Mouse (Mus musculus) left cerebral cortex, postnatal 4 days (tissue): ENCODE measurements around the gene F830045P16Rik. TPM values are rescaled to one million over a fixed set of nuclear protein-coding genes. Genes with fewer than 3 reads are reported as not detected.

ENCODE experiments used
- DNase-seq: peaks from one replicate; pipeline ENCODE4 v3.0.0-alpha.2; 2022
- intact Hi-C: fragments of 180-260 bp; cut with DNase I; formaldehyde crosslinking; loops from one replicate; pipeline ENCODE4 v1.15.1; 2025
- total RNA-seq, 2 experiments: library from RNA; stranded (reverse); gene quantifications; 2 replicates each; pipeline ENCODE4 v1.2.3; 2021

The F830045P16Rik gene
- total RNA-seq: under 1 TPM in 1 of 2 experiments, not detected in 1; 0.18 TPM

GRCm38 (mm10) chr2:129536377-129536776 lies at the start of gene F830045P16Rik:
Gene F830045P16Rik (minus strand): TSS chr2:129536602.
- intact Hi-C loops: no loop called here
- DNase-seq: no peak

DNA sequence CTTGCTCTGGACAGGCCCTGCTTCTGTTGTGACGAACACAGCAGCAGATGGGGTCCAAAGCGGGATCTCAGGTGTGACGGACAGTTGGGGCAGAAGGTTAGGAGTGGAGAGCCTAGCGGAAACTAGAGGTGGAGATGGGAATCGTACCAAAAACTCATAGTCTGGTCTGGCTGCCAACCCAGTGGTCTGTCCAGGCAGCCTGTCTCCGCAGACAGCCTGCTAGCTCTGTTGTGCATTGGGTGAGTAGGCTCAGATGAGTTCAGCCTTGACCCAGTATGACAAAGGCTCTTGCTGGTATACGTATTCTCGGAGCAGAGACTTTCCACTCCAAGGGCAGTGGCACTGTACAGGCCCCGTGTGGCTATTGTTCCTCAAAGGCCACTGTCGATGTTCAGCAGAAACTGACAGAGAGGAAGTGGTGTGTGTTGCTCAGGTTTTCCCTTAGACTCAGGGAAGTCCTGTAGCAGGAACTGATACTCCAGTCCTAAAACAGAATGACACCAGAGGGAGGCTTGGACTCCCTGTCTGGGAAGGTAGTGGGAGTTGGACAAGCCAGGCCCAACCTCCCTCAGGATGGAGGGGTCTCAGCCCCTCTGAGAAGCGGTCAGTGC lies 49.6 kb upstream of the F830045P16Rik start:
- DNase-seq: no peak
- intact Hi-C loops: no loop called here

DNA sequence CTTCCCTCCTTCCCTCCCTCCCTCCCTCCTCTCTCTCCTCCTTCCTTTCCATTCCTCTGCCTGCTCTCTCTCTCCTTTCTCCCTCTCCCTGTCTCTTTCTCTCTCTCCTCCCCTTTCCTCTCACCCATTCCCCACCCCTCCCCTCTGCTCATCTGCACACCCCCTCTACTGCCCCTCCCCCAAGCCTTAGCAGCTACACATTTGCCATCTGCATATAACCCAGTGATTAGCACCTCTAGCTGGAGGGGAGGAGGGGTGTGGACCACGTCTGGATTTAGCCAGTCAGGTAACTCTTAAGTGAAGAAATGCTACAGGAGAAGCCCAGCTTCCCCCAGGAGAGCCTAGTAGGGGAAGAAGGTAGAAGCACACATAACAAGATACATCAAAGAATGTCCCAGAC lies 48.5 kb upstream of the F830045P16Rik start:
- intact Hi-C loops: no loop called here
- DNase-seq: no peak

DNA sequence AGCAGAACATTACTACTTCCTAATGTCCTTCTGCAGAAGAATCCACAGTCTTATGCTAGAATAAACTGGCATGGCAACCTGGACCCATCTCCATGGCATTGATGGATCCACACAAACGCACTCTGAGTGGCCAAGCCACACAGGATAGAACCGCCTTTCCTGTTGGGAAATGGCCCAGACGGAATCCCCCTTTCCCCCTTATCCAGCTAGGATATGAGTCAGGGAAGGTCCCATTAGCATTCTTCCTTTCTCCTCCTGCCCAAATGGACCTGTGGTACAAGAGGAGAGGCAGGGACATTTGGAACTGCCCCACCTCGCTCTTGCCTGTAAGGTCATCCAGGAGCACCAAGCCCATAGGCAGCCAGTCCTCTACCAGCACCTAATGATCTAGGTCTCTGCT lies 45.9 kb upstream of the F830045P16Rik start:
- DNase-seq: no peak
- intact Hi-C loops: no loop called here

- intact Hi-C loops: no loop called here
- no peak for DNase-seq
Observed at GRCm38 (mm10) chr2:129581826-129582225, 45.4 kb upstream of the F830045P16Rik start.

DNA sequence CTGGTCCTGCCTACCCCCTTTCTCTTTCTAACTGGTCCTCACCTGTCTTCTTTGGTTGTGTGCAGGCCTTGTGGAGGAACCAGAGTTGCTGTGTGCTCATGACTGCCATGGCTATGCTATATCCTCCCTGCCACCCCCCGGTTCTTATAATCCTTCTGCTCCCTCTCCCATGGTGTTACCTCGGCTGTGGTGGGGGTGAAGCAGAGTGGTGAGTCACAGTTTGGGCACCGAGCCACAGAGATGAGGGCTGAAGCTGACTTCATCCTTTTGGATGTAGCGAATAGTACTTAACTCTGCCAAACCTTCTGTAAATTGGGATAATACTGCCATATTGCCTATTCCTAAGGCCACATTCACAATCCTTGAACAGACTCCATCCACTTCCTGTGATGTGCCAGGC lies 44.3 kb upstream of the F830045P16Rik start:
- intact Hi-C loops: no loop called here
- DNase-seq: no peak

DNA sequence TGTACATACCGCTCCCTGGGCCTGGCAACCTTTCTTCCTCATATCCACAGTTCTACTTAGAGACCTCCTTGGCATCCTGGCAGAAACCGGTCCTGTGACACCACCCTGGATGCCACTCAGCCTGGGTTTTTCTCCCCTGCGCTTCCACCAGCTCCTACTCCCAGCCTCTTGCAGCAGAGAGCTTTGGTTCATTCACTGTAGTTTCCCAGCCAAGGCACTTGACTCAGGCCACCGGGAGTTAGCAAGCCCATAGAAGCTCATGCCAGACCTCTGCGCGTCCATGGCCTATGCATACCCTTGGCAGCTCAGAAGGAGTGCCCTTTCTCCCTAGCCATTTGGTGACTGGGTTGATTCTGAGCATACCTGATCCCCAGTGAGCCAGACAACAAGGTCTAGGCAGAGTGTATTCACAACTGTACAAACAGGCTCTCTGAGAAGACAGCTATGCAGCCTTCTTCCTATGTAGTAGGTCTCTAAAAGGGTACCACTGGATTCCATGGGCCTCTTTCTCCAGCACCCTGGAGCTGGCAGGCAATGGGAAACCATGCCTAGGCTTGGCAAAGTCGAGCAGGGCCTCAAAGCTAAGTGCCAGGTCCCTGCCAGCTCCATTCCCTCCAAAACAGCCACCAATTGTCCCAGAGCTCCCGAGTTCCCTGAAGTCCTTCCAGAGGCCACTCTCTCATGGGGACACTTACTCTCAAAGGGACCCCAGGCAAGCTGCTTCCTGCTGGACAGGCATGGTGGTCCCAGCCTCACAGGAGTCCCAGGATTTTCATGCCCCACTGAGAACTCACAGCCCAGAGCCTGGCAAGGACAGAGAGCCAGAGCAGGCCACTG lies 40.4 kb upstream of the F830045P16Rik start:
- intact Hi-C loops: no loop called here
- peak; percentile 57 for DNase-seq

DNA sequence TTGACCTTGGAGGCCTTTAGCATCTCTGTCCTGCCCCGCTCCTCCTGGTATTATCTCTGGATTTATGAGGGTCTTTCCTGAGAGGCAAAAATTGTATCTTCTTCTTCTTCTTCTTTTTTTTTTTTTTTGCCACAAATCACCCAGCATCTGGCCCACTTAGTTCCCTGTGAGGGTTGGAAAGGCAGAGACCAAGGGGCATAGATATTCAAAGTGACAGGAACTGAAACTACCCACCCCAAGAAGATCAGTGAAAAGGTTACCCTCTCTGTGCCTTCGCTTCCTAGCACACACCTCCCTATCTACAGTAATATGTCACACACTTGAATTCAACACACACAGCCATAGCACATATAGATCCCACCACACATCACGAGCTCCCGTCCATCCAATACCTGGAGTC lies 38.7 kb upstream of the F830045P16Rik start:
- DNase-seq: no peak
- intact Hi-C loops: no loop called here

DNA sequence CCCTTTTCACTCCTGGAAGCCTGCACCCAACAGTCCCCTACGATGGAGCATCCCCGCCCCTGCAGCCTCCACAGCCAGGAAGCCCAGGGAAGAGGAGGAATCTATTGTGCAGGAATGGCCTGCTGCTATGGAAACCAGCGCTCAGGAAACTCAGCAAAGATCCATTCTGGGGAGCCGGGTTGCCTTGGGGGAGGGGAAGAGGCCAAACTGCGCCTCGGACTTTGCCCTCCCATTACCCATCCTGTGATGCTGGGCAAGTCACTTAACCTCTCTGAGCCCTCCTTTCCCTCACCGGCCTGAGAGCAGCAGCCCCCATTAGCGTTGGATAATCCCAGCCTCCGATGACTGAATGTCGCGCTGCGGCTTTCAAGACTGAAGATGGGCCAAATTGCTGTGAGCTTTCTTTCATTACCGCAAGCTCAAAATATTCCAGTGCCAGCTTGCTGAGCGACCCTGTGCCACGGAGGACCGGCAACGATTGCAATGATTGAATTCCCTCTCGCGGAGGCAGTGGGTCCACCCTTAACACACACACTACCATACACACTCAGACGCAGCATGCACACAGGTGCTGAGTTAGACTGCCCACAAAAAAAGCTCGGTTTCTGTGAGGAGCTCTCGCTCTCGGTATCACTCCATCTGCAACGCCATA lies 38.1 kb upstream of the F830045P16Rik start:
- DNase-seq: peak; percentile 24
- intact Hi-C loops: no loop called here

GRCm38 (mm10) chr2:129573701-129574273 lies 37.4 kb upstream of the F830045P16Rik start:
- DNase-seq: no peak
- intact Hi-C loops: no loop called here

DNA sequence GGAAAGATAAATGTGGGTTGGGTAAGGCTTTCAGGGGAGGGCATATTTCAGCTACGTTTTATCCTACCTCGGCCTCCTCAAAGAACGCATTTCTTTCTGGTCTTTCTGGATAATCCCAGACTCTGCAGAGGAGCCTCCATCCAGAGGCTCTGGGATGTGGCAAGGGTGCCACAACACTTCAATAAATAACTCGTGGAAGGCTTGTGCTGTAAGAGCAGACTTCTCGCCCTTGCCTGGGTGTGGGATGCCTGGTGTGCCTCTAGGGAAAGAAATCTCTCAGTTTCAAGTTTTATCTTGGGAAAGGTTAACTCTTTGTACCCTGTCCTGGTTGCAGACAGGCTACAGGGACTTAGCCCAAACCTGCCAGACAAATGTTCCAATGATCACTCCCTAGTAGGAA lies 33.2 kb upstream of the F830045P16Rik start:
- DNase-seq: no peak
- intact Hi-C loops: no loop called here

DNA sequence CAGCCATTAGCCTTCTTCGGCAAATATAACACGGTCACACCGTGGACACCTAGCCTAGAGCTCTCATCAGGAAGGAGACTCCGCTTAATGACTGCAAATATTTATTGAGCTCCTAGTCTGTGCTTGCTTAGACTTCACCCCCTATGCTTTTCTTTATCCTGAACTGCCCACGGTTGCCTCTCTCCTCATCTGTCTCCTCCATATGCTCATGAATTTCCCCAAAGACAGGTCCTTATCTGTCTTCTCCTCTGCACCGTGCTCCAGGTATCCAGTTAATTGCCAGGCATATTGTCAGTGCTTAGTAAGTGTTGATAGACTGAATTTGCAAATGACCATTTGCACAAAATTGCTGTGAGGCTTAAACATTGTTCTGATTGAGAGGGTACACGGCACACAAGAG lies 32.7 kb upstream of the F830045P16Rik start:
- no peak for DNase-seq
- intact Hi-C loops: no loop called here

- DNase-seq: no peak
- intact Hi-C loops: no loop called here
Observed at GRCm38 (mm10) chr2:129563944-129564709, 27.7 kb upstream of the F830045P16Rik start.

GRCm38 (mm10) chr2:129561796-129562195 lies 25.4 kb upstream of the F830045P16Rik start:
- intact Hi-C loops: no loop called here

DNA sequence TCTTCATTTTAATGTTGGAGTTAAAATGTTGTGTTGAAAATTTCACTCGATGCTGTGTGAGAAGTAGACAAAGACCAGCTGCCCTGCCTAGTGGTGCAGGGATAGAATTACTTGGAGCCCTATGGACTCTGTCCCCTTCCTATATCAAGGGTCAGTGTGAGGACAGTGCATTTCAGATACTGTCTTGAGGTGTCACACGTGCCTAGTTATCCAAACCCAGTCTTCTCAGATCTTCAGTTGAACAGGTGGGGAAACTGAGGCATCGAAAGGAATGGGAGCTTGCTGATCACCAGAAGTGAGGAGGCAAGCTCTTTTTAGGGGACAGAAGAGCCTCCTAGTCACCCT lies 22.4 kb upstream of the F830045P16Rik start:
- no peak for DNase-seq
- intact Hi-C loops: no loop called here

More at GRCm38 (mm10) chr2:129561796-129562195, 25.4 kb upstream of the F830045P16Rik start:
- DNase-seq: peak; percentile 30

- no peak for DNase-seq
- intact Hi-C loops: no loop called here
Observed at GRCm38 (mm10) chr2:129558008-129558874, 21.8 kb upstream of the F830045P16Rik start.

DNA sequence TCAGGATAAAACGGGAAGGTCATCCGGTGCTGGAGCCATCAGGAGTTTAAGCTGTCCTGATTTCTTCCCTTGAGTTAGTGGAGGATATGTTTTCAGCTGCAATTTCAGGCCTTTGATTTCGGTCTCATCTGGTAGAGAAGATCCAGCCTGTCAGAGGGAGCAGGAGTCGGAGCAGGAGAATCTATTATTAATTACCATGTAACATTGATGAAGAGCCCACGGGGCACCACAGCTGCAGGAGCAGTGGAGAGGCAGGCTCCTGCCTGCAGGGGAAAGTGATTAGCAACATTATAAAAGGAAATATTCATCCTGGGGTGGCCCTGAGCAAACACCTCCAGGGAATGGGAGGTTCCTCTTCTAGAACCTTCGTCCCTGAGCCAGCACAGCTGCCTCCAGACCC lies 19.7 kb upstream of the F830045P16Rik start:
- DNase-seq: no peak

DNA sequence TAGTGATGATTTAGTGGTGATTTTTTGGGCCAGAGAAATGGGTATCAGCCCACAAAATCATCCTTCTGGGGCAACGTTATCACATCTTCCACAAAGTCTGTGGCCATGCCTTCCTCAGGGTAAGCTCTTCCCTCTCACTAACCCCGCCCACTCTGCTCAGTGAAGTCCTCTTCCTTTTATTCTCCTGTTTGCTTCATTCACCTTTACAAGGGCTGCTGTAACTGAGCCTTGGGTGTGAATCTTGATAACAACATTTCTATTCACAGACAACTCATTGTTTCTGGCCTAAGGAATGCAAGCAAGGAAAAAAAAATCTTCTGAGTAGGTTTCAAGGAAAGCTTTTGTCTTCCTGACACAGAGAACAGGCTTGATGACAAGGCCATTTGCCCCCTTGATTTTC lies 14.4 kb upstream of the F830045P16Rik start:
- intact Hi-C loops: no loop called here
- no peak for DNase-seq

More for the DNA sequence above, 19.7 kb upstream of the F830045P16Rik start:
- intact Hi-C loops: no loop called here

DNA sequence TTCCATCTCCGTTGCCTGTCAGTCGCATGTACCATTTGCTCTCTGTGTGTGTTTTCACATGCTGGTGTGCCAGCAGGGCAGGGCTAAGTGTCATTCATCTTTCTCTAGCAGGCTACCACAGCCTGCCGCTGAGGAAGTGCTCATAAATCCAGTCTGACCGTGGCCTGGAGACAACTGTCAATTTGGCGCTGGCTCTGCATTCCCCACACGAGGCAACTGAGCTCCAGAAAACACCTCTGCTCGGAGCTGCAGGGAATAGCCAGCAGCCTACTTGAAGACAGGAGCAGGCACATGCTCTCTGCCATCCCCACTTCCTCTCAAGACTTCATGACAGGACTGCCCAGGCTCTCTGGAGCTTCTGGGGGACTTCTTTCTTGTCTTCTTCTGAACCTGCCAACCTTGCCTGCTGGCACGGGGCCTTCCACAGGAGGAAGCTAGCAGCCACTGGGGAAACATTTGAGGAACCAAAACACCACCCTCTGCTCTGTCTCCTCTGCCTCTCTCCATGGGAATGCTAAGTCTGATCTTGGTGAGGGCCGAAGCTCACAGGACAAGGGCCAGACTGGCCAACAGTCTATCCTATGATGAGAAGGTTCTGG lies 13.2 kb upstream of the F830045P16Rik start:
- DNase-seq: peak; percentile 36
- intact Hi-C loops: no loop called here
